Mouse (Mus musculus): ENCODE results near the gene Hist1h2ag. TPM values are rescaled to one million over a fixed set of nuclear protein-coding genes. Genes with fewer than 3 reads are reported as not detected.
A peak's percentile ranks its signal among the peaks of the same experiment; 100 is the strongest.
"Not testable (repeated sequence)": the region's sequence is repeated elsewhere in the genome, so short reads cannot be mapped to it uniquely, and the experiment has no call there.

The Hist1h2ag gene
- 3.0 and 5.8 TPM in 2 replicates for polyA plus RNA-seq (2015; fragmentation: Nextera tagmentation; extraction: Ambion mirVana)

DNA sequence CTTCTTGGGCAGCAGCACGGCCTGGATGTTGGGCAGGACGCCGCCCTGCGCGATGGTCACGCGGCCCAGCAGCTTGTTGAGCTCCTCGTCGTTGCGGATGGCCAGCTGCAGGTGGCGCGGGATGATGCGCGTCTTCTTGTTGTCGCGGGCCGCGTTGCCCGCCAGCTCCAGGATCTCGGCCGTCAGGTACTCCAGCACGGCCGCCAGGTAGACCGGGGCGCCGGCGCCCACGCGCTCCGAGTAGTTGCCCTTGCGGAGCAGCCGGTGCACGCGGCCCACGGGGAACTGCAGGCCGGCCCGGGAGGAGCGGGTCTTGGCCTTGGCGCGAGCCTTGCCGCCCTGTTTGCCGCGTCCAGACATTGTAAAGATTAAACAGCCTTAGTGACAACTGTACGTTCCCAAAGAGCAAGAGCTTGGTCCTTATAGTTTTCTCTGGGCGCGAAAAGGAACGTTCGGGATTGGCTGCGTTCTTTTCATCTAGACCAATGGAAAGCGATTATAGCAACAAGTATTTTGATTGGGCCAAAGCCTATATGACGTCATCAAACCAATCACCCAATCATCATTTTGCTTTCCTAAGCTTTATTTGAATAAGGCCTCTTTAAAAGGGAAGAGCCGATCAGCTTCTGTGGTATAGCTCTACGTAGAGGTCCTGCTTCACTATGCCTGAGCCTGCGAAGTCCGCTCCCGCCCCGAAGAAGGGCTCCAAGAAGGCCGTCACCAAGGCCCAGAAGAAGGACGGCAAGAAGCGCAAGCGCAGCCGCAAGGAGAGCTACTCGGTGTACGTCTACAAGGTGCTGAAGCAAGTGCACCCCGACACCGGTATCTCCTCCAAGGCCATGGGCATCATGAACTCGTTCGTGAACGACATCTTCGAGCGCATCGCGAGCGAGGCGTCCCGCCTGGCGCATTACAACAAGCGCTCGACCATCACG, at the start of gene Hist1h2ag, which contains the start of gene Hist1h2bj:
TSS of gene Hist1h2ag (minus strand) at position 377 of the 935 bp plus-strand sequence.
TSS of gene Hist1h2bj (plus strand) at position 647 of the 935 bp plus-strand sequence.
- peak; percentile 96 for ATAC-seq
- WGBS: under 1% methylated on average over 33 of the region's 80 CpGs
- not testable (repeated sequence) for H3K9me3 ChIP-seq (ENCODE audit: control insufficient read depth, low read length); H3K36me3 ChIP-seq (ENCODE audit: control insufficient read depth, insufficient read depth, low read length); H3K27me3 ChIP-seq (replicated peaks; ENCODE audit: control insufficient read depth, insufficient read depth, low read length)
- Histone ChIP-seq H3K27ac (ENCODE audit: low read depth, low read length) (peak within 1 kb of the TSS; percentile 73), H3K4me3 (ENCODE audit: low read length) (peak within 1 kb of the TSS; percentile 44), H3K9ac (ENCODE audit: low read depth, low read length) (peak within 1 kb of the TSS; percentile 55), H3K4me1 (ENCODE audit: control insufficient read depth, insufficient read depth, low read depth, low read length) (peaks cover 15% of the 10 kb centered on the region), H3K4me2 (ENCODE audit: low read length) (peak within 1 kb of the TSS; percentile 73)

DNA sequence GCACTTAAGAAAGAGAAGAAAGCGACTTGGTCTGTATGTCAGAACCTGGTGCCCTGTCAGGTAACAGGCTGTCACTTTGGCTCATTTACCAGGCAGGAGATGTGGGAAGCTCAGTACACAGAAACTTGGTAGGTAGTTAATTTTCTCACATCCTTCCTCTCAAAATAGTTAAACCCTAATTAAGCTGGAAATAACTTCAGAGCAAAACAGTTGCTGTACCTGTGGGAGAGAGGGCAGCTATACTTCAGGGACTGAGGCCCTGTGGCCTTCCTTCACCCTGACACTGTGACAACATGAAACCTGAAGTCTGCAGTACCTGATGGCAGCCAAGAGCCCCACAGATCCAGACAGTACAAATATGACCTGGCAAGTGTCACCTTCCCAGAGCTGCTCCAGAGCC, 41.4 kb upstream of the Hist1h2ag start, which contains the start of gene Vmn1r188:
TSS of gene Vmn1r188 (plus strand) at position 301 of the 400 bp plus-strand sequence.
- WGBS: 95% methylated on average over 1 of the region's 1 CpGs
- H3K4me2 ChIP-seq (ENCODE audit: low read length); ATAC-seq; H3K9me3 ChIP-seq (ENCODE audit: control insufficient read depth, low read length); H3K4me3 ChIP-seq (ENCODE audit: low read length); H3K27me3 ChIP-seq (replicated peaks; ENCODE audit: control insufficient read depth, insufficient read depth, low read length); H3K9ac ChIP-seq (ENCODE audit: low read depth, low read length); H3K27ac ChIP-seq (ENCODE audit: low read depth, low read length); H3K36me3 ChIP-seq (ENCODE audit: control insufficient read depth, insufficient read depth, low read length); H3K4me1 ChIP-seq (ENCODE audit: control insufficient read depth, insufficient read depth, low read depth, low read length): not testable (repeated sequence)

DNA sequence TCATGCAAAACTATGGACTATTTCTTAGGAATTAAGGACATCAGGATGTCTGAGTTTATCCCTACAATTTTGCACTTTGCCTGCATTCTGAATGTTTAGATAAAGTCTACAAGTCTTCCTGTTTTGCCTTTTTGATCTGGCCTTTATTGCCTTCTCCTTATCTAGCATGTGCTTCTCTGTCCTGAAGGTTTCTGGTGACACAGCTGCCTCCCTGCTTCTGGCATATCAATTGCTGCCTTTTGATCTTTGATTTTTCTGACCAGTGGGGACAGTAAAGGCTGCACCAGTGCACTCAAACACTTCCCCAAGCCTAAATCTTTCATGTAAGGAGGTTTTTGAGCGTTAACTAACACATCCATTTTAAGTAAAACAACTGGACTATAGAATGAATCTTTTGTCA, 20.7 kb upstream of the Hist1h2ag start:
- Histone ChIP-seq H3K36me3 (ENCODE audit: control insufficient read depth, insufficient read depth, low read length) (no peaks in the 10 kb centered on the region), H3K4me3 (ENCODE audit: low read length) (no peak overlapping the region), H3K27me3 (replicated peaks; ENCODE audit: control insufficient read depth, insufficient read depth, low read length) (no peaks in the 10 kb centered on the region), H3K9ac (ENCODE audit: low read depth, low read length) (no peak overlapping the region), H3K4me2 (ENCODE audit: low read length) (no peak overlapping the region), H3K9me3 (ENCODE audit: control insufficient read depth, low read length) (no peaks in the 10 kb centered on the region; the same call in 1 of the 2 replicates), H3K4me1 (ENCODE audit: control insufficient read depth, insufficient read depth, low read depth, low read length) (no peaks in the 10 kb centered on the region), H3K27ac (ENCODE audit: low read depth, low read length) (no peak overlapping the region)
- ATAC-seq: no peak
- 72% methylated on average over 1 of the region's 1 CpGs for WGBS

DNA sequence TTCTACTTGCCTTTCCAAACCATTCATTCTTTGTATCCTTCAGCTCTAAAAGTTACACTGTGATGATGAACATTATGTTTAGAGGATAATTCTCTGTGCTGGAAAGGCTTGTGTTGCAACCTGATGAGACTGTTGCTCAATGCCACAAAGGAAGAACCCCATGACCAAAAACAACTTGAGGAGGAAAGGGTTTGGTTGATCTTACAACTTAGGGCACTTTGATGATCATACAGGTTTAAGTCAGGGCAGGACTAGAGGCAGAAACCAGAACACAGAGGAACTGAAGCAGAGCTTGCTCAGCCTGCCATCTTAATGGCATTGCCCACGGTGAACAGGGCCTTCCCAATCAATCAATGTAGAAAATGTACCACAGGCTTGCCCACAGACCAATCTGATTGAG, 18.7 kb upstream of the Hist1h2ag start:
- no peaks in the 10 kb centered on the region for H3K4me1 ChIP-seq (ENCODE audit: control insufficient read depth, insufficient read depth, low read depth, low read length)
- no peak overlapping the region for H3K9ac ChIP-seq (ENCODE audit: low read depth, low read length)
- no peak overlapping the region for H3K4me3 ChIP-seq (ENCODE audit: low read length)
- no peak for ATAC-seq
- 94% methylated on average over 1 of the region's 1 CpGs for WGBS
- no peak overlapping the region for H3K27ac ChIP-seq (ENCODE audit: low read depth, low read length)
- no peaks in the 10 kb centered on the region for H3K36me3 ChIP-seq (ENCODE audit: control insufficient read depth, insufficient read depth, low read length)
- H3K9me3 ChIP-seq (ENCODE audit: control insufficient read depth, low read length): no peaks in the 10 kb centered on the region; the same call in 1 of the 2 replicates
- no peak overlapping the region for H3K4me2 ChIP-seq (ENCODE audit: low read length)
- H3K27me3 ChIP-seq (replicated peaks; ENCODE audit: control insufficient read depth, insufficient read depth, low read length): no peaks in the 10 kb centered on the region

DNA sequence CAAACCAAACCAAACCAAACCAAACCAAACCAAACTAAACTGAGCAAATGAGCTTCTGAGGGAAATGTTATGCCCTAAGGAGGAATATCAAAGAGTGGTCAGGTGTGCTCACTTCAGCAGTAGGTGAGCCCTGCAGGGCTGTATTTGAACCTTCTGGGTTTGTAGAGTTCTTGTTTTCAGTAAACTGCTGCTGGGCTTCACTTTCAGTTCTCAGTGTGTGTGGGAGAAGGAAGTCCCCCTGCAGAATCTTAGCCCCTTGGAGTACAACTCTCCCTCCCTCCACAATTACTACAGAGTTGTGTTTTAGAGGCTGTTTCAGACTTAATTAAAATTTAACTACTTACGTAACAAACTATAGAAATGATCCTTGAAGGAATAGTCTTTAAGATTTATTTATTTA, 11.0 kb upstream of the Hist1h2ag start:
- no peak for ATAC-seq
- no peak overlapping the region for H3K27ac ChIP-seq (ENCODE audit: low read depth, low read length)
- no peaks in the 10 kb centered on the region for H3K27me3 ChIP-seq (replicated peaks; ENCODE audit: control insufficient read depth, insufficient read depth, low read length)
- no peak overlapping the region for H3K4me2 ChIP-seq (ENCODE audit: low read length)
- no peak overlapping the region for H3K4me3 ChIP-seq (ENCODE audit: low read length)
- H3K9ac ChIP-seq (ENCODE audit: low read depth, low read length): no peak overlapping the region
- 94% methylated on average over 1 of the region's 1 CpGs for WGBS
- H3K9me3 ChIP-seq (ENCODE audit: control insufficient read depth, low read length): no peaks in the 10 kb centered on the region
- no peaks in the 10 kb centered on the region for H3K4me1 ChIP-seq (ENCODE audit: control insufficient read depth, insufficient read depth, low read depth, low read length)
- no peaks in the 10 kb centered on the region for H3K36me3 ChIP-seq (ENCODE audit: control insufficient read depth, insufficient read depth, low read length)

DNA sequence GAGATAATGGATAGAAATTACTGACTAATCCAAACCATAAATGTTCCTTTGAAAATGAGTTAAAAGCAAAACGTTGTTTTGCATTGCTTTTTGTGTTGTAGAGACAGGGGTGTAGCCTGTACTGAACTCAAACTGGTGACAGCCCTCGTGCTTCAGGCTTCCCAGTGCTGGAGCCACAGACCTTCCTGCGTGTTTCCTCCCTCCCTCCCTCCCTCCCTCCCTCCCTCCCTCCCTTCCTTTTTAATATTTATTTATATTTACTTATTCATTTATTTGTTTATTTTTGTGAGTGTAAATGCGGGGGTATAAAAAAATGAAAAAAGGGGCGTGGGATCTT, 8.7 kb upstream of the Hist1h2ag start:
- Histone ChIP-seq H3K9ac (ENCODE audit: low read depth, low read length) (peak overlapping the region; percentile 67), H3K27me3 (replicated peaks; ENCODE audit: control insufficient read depth, insufficient read depth, low read length) (no peaks in the 10 kb centered on the region), H3K4me1 (ENCODE audit: control insufficient read depth, insufficient read depth, low read depth, low read length) (no peaks in the 10 kb centered on the region), H3K36me3 (ENCODE audit: control insufficient read depth, insufficient read depth, low read length) (no peaks in the 10 kb centered on the region), H3K27ac (ENCODE audit: low read depth, low read length) (peak overlapping the region; percentile 88), H3K4me3 (ENCODE audit: low read length) (peak overlapping the region; percentile 59), H3K4me2 (ENCODE audit: low read length) (peak overlapping the region; percentile 69), H3K9me3 (ENCODE audit: control insufficient read depth, low read length) (no peaks in the 10 kb centered on the region)
- 15% methylated on average over 5 of the region's 5 CpGs for WGBS
- ATAC-seq: peak; percentile 41; the same call in 1 of the 2 replicates

DNA sequence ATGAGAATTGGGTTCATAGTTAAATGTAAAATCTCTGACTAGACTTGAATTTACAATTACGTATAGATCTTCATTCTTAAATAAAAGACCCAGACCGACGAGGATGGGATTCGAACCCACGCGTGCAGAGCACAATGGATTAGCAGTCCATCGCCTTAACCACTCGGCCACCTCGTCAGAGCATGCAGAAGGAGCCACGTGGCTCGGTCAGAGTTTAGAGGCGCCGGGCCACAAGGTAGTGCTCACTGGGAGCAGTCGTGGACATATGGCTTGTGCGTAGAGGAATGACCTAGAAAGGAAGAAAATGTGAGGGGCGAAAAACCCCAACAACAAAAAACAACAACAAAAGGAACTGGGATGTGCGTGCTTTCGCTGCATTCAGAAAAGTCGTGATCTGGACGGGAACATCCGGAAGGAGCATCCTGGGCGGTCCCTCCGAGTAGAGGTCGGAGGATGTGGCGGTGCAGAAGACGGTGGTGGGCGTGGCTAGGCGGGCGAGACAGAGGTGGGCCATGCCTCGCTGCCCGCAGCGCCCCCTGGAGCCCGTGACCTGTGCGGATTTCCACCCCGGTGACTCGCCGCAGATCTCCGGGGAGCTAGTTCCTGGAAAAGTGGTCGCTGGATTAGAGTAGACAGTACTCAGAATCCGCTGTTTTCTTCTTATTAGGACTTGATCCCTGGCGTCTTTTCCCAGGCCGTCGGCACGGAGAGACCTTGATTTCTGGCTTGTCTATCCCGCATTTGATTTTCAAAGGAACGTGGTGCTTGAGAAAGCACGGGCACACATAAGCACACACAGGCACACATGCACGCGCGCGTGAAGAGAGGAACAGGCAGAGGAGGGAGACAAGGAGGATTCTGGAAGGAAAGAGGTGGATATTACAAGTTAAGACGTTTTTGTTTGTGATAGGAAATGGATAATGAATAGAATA, 8.1 kb upstream of the Hist1h2ag start:
- Histone ChIP-seq H3K4me1 (ENCODE audit: control insufficient read depth, insufficient read depth, low read depth, low read length) (no peaks in the 10 kb centered on the region), H3K9ac (ENCODE audit: low read depth, low read length) (peak overlapping the region; percentile 67), H3K36me3 (ENCODE audit: control insufficient read depth, insufficient read depth, low read length) (no peaks in the 10 kb centered on the region), H3K4me3 (ENCODE audit: low read length) (peak overlapping the region; percentile 59), H3K27me3 (replicated peaks; ENCODE audit: control insufficient read depth, insufficient read depth, low read length) (no peaks in the 10 kb centered on the region), H3K27ac (ENCODE audit: low read depth, low read length) (peak overlapping the region; percentile 88), H3K9me3 (ENCODE audit: control insufficient read depth, low read length) (no peaks in the 10 kb centered on the region), H3K4me2 (ENCODE audit: low read length) (peak overlapping the region; percentile 69)
- ATAC-seq: peak; percentile 98
- under 1% methylated on average over 52 of the region's 52 CpGs for WGBS

DNA sequence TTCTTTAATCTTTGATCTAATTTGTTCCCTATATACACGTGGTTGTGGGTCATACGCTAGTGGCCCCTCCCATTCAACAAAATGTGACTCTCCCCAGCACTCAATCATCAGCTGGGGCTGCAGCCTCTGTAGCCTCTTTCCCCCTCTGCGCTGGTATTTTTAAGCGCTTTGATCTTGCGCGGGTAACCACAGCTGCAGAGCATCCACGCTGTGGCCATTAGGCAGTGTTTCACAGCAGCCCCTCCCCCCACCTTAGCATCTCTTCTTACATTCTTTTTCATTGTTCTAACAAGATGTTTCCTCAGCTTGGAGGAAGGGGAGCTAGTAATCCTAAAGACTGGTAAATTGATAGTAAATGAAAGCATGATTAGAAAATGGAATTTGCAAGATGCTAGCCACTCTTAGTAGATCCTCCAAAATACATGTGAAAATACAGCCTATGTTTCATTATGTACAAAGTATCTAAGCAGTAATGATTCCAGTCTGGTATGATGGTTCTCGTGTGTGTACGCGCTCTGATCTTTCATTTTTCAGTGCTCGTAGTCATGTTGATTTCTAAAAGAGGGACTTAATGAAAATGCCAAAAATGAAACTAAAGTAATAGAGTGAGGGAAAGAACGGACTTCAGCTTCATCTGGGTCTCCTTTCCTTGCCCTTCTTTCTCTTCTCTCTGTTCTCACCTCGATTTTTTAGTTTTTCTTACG, 7.1 kb upstream of the Hist1h2ag start:
- Histone ChIP-seq H3K9ac (ENCODE audit: low read depth, low read length) (peak overlapping the region; percentile 67), H3K36me3 (ENCODE audit: control insufficient read depth, insufficient read depth, low read length) (no peaks in the 10 kb centered on the region), H3K4me2 (ENCODE audit: low read length) (peak overlapping the region; percentile 69), H3K27me3 (replicated peaks; ENCODE audit: control insufficient read depth, insufficient read depth, low read length) (no peaks in the 10 kb centered on the region), H3K4me3 (ENCODE audit: low read length) (peak overlapping the region; percentile 59), H3K4me1 (ENCODE audit: control insufficient read depth, insufficient read depth, low read depth, low read length) (no peaks in the 10 kb centered on the region), H3K27ac (ENCODE audit: low read depth, low read length) (peak overlapping the region; percentile 79), H3K9me3 (ENCODE audit: control insufficient read depth, low read length) (no peaks in the 10 kb centered on the region)
- under 1% methylated on average over 14 of the region's 14 CpGs for WGBS
- ATAC-seq: peak; percentile 37
